Mouse (Mus musculus) NIH3T3 (cell line): ENCODE measurements at regions not wholly inside any gene's neighbourhood (a gene's known extent, or its start where the extent isn't known, plus 50 kb on each side); places are given as distances from the start of the nearest gene placed in this dataset.

ENCODE experiments used
- DNase-seq: peaks from one replicate; pipeline ENCODE4 v3.0.0-alpha.2; 2012; ENCODE audit warnings: low read depth

DNA sequence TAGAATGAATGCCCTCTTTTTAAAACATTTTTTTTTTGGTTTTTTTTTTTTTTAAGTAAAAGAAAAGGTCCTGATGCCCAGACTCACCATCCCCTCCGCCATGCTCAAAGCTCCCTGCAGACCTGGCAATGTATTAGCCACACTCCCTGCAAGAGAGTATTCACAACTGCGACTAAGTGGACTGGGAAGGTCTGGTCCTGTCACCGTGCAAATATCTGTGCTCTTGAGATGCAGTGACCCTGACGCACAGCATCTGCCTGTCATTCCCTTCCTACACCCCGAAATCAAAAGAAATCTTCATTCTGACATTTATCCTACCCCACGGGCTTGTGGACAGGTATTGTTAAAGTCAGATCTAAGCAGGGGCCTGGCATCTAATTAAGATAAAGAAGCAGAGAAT is 95.4 kb upstream of the Dio3 start:
- no peak for DNase-seq

- no peak for DNase-seq
These were observed 93.5 kb upstream of the Dio3 start for GRCm38 (mm10) chr12:110185399-110185798.

DNA sequence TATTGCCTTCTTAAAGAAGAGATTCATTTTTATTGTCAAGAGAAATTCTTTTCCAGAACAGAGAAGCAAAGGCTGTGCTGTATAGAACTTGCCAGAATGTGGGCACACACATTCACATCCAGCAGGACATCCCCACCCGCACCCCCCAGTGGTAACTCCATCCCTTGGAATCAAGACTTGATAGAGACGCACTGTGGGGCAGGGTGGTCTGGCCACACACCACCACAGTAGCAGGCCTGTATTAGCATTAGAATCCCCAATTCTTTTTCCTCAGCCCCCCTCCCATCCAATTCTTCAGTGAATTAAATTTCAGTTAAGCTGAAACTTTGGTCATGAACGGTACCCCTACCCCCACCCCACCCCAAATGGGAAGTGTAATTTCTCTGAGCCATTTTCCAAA is 92.5 kb upstream of the Dio3 start:
- no peak for DNase-seq

DNA sequence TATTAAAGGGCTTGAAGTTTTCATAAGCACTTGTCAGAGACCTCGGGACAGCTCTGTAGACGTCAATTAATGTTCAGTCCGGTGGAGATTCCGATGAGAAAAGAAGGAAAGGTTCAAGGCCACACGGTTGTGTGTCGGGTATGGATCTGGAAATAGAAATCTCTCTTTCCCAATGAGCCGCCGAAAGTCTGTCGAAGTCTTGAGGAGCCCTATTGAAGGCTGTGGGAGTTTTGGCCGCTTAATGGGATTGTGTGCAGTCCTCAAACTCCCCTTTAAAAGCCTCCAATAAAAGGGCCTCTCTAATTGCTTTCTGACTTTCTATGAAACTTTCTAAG is 92.0 kb upstream of the Dio3 start:
- DNase-seq: no peak

DNA sequence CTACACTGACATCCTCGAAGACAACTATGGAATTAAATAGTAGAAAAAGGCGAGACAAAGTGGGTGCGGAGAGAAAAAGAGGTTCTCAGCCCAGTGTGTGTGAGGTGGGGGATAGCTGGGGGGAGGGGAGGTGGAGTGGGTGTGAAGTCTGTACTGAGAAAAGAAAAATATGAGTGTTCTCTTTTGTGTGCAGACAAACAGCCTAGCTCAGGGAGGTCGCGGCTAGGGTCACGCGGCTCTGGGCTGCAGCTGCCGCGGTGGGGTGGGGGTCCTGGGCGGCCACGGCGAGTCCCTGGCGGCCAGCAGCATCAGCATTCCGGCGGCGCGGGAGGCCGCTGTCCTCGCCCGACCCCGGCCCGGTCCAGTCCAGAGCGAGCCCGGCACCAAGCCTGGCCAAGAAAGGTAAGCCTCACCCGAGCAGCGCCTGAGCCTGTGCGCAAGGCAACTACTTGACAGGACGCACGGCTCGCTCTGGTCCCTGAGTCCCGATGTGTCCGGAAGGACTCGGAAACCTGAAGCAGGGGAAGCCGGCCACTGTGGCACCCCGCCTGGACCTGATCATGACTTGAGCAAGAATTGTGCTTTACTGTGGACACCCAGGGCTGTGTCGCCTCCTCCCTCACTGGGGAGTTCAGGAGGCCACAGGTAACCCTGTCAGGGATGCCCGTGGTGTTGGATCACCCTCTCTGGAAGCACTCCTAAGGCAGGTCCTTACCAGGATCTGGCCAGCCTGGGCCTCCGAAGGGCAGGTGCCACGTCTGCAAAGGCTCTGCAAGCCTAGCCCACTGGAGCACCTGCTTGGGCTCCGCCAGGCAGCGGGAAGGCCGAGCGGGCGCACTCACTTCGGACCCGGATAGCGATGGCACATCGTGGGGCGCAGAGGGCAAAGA is 91.4 kb upstream of the Dio3 start:
- DNase-seq: no peak

GRCm38 (mm10) chr12:110188136-110188631 is 90.7 kb upstream of the Dio3 start:
- no peak for DNase-seq

- DNase-seq: no peak
These were observed 90.1 kb upstream of the Dio3 start for GRCm38 (mm10) chr12:110188641-110189328.

DNA sequence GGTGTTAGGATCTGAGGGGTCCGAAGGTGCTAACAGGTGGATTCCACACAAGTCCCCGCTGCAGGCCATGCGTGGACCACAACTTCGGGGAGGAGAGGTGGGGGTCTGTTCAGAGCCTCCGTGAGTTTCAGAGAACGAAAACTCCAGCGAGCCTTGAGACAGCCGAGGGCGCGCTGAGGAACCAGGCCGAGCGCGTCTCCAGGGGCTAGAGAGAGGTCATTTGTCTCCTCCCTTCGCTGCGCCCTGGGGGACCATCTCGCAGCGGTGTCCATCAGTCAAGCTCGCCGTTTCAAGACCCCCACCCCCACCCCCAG is 89.6 kb upstream of the Dio3 start:
- no peak for DNase-seq

DNA sequence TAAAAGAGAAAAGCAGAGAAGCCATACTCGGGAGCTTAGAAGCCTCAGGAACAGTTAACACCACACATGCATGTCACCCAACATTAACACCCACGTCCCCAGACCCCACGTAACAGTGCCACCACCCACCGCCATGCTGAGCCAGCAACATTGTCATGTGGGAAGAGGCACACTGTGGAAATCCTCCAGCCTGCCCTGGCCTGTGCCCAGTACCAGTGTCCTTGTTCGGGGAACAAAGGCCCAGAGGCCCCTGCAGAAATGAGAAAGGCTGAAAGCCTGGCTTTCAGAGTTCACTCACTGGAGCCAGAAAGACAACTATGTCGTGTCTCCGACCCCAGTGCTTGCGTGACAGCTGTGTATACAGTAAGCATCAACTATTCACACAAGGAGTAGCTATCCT is 86.7 kb upstream of the Dio3 start:
- no peak for DNase-seq

GRCm38 (mm10) chr12:110197366-110197765 is 81.5 kb upstream of the Dio3 start:
- DNase-seq: no peak

DNA sequence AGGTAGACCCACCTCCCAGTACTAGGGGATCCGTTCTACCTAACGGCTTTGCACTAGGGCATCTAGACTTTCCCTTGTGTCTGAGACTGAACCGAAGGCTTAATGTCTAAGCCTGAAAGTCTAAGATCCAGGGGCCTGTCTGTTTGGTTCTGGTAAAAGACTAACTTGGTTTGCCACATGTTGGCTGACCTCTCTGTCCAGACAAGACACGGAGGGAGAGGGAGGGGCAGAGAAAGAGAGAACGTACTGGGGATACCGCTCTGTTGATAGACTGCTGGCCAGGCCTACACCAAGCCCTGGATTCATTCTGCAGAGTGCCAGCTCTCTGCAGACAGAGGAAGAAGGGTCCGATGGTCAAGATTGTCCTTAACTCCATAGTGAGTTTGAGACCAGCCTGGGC is 78.4 kb upstream of the Dio3 start:
- DNase-seq: no peak

GRCm38 (mm10) chr12:110200887-110201286 is 78.0 kb upstream of the Dio3 start:
- peak; percentile 80 for DNase-seq

GRCm38 (mm10) chr12:110203271-110204014 is 75.4 kb upstream of the Dio3 start:
- DNase-seq: peak; percentile 93

GRCm38 (mm10) chr12:110204246-110204989 is 74.5 kb upstream of the Dio3 start:
- no peak for DNase-seq

DNA sequence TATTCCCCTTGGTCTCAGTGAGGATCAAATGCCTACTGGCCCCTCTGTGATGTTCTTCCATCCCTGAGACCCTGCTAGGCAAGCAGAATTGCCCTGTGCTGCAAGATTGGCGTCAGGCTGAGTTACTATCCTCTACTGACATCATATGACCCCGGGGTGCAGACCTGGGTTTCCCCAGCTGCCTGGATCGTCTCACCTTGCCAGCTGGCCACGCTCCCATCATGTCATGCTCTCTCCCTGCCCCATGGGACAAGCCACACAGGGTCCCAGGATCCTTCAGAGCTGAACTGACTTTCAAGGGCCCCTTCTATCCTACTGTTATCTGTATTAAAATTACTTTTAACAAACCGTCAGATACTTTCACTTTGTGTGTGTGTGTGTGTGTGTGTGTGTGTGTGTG is 72.6 kb upstream of the Dio3 start:
- DNase-seq: peak; percentile 63

GRCm38 (mm10) chr12:110206812-110207211 is 72.1 kb upstream of the Dio3 start:
- DNase-seq: peak; percentile 83

GRCm38 (mm10) chr12:110207246-110207852 is 71.5 kb upstream of the Dio3 start:
- DNase-seq: peak; percentile 93

GRCm38 (mm10) chr12:110212716-110213115 is 66.2 kb upstream of the Dio3 start:
- DNase-seq: no peak

DNA sequence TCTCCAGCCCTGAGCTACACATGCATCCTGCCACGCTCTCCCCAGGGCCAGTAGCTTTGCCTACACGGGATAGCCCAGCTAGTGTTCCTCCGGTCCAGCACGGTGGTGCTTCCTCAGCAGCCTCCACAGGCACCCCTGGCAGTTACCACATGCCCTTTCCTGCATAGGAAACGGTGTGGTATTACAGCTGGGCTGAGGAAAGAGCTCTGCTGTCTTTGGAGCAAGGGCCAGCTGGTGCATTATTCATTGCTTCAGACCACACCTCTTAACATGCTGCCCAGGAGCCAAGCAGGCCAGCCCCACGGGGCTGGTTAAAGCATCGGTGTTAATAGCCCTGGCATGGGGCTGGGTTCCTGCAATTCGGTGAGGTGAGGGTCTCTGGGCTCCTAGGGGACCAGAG is 64.0 kb upstream of the Dio3 start:
- DNase-seq: peak; percentile 77

DNA sequence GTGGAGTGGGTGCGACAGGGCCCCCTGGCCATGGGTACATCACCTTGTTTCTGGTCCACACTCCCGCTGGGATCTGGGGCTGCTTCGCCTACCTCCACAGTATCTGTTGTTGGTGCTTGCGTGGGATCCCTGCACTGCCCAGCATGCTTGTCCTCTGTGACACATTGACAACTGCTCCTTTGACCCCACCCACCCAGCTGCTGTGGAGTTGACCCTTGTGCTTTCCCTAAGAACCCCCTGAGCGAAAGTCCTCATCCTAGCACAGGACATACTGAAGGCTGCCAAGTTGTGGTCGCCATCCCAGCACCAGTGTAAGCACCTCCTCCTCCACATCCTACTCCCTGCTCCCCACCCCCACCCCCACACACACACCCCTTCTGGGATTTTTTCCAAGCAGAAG is 63.6 kb upstream of the Dio3 start:
- peak; percentile 32 for DNase-seq

- DNase-seq: no peak
These were observed 59.1 kb upstream of the Dio3 start for GRCm38 (mm10) chr12:110219750-110220149.

- no peak for DNase-seq
These were observed 58.4 kb upstream of the Dio3 start for GRCm38 (mm10) chr12:110220516-110220915.
